Mouse (Mus musculus) limb, embryonic 13.5 days (tissue): ENCODE data around the gene Trib3. TPM values are rescaled to one million over a fixed set of nuclear protein-coding genes. Genes with fewer than 3 reads are reported as not detected.
A peak's percentile ranks its signal among the peaks of the same experiment; 100 is the strongest.

Experiments used
- ATAC-seq: fragments of 200-750 bp; cut with Nextera tagmentation; 2 replicates; pipeline ENCODE4 v1.8.0; 2017; ENCODE audit warnings: low read depth, moderate number of reproducible peaks, moderate TSS enrichment; ENCODE audit not compliant: low FRiP score
- H3K27ac ChIP-seq: fragments of 300-500 bp; sonication (generic); 2 replicates; pipeline ENCODE4 v1.5.1; 2015; ENCODE audit warnings: inconsistent platforms, mild to moderate bottlenecking, moderate library complexity
- H3K27me3 ChIP-seq: fragments of 300-500 bp; sonication (generic); 2 replicates; pipeline ENCODE4 v1.6.1; 2015; ENCODE audit warnings: mild to moderate bottlenecking, inconsistent platforms
- H3K36me3 ChIP-seq: fragments of 300-500 bp; sonication (generic); 2 replicates; pipeline ENCODE4 v1.6.1; 2015; ENCODE audit warnings: inconsistent platforms, mild to moderate bottlenecking, moderate library complexity
- H3K4me1 ChIP-seq: fragments of 300-500 bp; sonication (generic); 2 replicates; pipeline ENCODE4 v1.6.1; 2015; ENCODE audit warnings: inconsistent platforms
- H3K4me2 ChIP-seq: fragments of 300-500 bp; sonication (generic); replicated peaks from 2 replicates; pipeline ENCODE4 v1.6.1; 2015; ENCODE audit warnings: inconsistent platforms, mild to moderate bottlenecking, moderate library complexity
- H3K4me3 ChIP-seq: fragments of 300-500 bp; sonication (generic); 2 replicates; pipeline ENCODE4 v1.5.1; 2015; ENCODE audit warnings: moderate library complexity, mild to moderate bottlenecking, inconsistent platforms
- H3K9ac ChIP-seq: fragments of 300-500 bp; sonication (generic); 2 replicates; pipeline ENCODE4 v1.6.1; 2015; ENCODE audit warnings: mild to moderate bottlenecking, inconsistent platforms
- H3K9me3 ChIP-seq: fragments of 300-500 bp; sonication (generic); 2 replicates; pipeline ENCODE4 v1.6.1; 2016; ENCODE audit warnings: inconsistent platforms
- WGBS: fragments of 180-500 bp; shearing (Covaris S2); methylation state at CpG from one replicate; pipeline ENCODE4 v1.1.7; 2015; 5-methylcytosine and 5-hydroxymethylcytosine counted together
- polyA plus RNA-seq: library from polyadenylated mRNA; unstranded; fragments of >200 nt; fragmentation: Nextera tagmentation; extraction: Ambion mirVana; gene quantifications from 2 replicates; pipeline ENCODE4 v1.2.1, GENCODE M21; 2015

Trib3 gene
- polyA plus RNA-seq, 1 experiment from 2014 or later, result 2.2 TPM

DNA sequence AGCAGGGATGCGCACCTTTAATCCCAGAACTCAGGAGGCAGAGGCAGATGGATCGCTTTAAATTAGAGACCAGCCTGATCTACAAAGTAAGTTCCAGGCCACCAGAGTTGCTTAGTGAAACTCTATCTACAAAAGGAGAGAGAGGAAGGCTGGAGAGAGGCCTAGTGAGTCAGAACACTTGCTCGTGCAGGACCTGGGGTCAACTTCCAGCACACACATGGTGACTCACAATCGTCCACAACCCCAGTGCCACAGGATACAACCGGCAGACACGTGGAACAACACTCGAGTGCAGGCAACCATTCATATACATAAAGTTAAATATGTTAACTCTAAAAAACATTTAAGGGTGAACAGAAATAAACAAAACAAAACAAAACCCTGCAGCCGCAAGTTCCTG is 17.2 kb downstream of the Trib3 start:
- Histone ChIP-seq H3K4me3 (no peak overlapping the region), H3K36me3 (peaks cover 83% of the 10 kb centered on the region), H3K4me1 (peaks cover 19% of the 10 kb centered on the region), H3K9ac (no peak overlapping the region), H3K9me3 (no peaks in the 10 kb centered on the region), H3K27ac (no peak overlapping the region), H3K4me2 (no peak overlapping the region), H3K27me3 (no peaks in the 10 kb centered on the region)
- 87% methylated on average over 8 of the region's 8 CpGs for WGBS
- no peak for ATAC-seq

DNA sequence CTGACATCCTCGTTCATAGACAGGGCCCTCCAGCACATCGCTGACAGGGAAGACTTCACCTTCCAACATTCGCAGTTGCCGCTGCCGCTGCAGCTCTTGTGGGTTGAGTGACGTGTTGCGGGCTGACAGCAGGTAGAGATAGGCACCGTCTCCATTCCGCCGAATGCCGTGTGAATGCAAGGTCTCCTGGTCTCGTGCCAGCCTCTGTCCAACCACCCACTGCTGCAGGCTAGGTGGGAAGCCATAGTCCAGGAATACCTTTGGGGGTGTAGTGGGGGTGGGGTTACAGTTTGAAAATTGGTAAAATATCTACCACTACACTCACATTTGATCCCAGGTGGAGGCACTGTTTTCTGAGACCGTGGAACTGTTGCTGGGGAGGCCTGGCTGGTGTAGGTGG is 17.7 kb downstream of the Trib3 start:
- H3K9me3 ChIP-seq, result no peaks in the 10 kb centered on the region
- H3K9ac ChIP-seq, result no peak overlapping the region
- H3K27me3 ChIP-seq, result no peaks in the 10 kb centered on the region
- peaks cover 88% of the 10 kb centered on the region for H3K36me3 ChIP-seq
- H3K4me2 ChIP-seq, result no peak overlapping the region
- H3K4me3 ChIP-seq, result no peak overlapping the region
- H3K27ac ChIP-seq, result no peak overlapping the region
- ATAC-seq, result no peak
- WGBS, result 95% methylated on average over 13 of the region's 13 CpGs
- H3K4me1 ChIP-seq, result peaks cover 14% of the 10 kb centered on the region

DNA sequence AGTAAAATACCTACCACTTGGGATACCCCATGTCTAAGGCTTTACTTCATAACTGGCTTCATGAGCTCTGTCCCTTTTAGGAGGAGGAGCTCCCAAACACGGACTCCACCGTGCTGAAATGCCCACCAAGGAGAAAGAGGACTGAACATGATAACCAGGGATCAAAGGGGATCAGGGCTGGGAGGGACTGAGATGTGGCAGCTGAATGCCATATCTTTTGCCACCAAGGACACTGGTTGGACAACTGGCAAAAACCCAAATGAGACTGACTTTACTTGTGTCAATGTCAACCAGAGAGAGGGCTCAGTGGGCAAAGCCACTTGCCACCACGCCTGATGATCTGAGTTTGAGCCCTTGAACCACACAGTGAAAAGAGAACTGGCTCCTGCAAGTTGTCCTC is 19.0 kb downstream of the Trib3 start:
- ATAC-seq, result no peak

DNA sequence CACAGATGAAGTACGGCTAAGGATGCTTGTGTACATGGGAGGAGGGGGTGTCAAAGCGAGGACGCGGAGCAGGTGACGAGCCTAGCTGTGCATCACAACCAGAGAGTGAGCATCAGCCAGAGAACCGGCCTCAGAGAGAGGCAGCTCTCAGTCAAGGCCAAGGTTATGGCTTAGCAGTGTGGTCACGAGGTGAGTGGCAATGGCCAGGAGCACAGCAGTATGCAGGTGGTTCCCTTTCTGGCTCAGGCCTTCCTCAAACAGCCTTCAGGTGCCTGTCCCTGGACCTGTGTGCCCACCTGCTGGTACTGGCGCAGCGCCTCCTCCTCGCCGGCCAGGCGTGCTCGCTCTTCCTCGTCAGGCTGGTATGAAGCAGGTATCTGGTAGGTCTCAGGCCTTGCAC is 19.9 kb downstream of the Trib3 start:
- H3K9me3 ChIP-seq, result no peaks in the 10 kb centered on the region
- no peaks in the 10 kb centered on the region for H3K4me1 ChIP-seq
- H3K27me3 ChIP-seq, result no peaks in the 10 kb centered on the region
- peaks cover 92% of the 10 kb centered on the region for H3K36me3 ChIP-seq
- ATAC-seq, result 0 out of 2 replicates have a peak, but pooled peaks have one; percentile 20
- 94% methylated on average over 14 of the region's 14 CpGs for WGBS
- no peak overlapping the region for H3K27ac ChIP-seq
- no peak overlapping the region for H3K9ac ChIP-seq
- H3K4me3 ChIP-seq, result no peak overlapping the region
- H3K4me2 ChIP-seq, result no peak overlapping the region

More for the DNA sequence above, 19.0 kb downstream of the Trib3 start:
- Histone ChIP-seq H3K9me3 (no peaks in the 10 kb centered on the region), H3K9ac (no peak overlapping the region), H3K36me3 (peaks cover 94% of the 10 kb centered on the region), H3K27ac (no peak overlapping the region), H3K4me2 (no peak overlapping the region), H3K4me1 (peaks cover 1% of the 10 kb centered on the region; the same call in 1 of the 2 replicates), H3K27me3 (no peaks in the 10 kb centered on the region), H3K4me3 (no peak overlapping the region)
- 93% methylated on average over 3 of the region's 3 CpGs for WGBS

DNA sequence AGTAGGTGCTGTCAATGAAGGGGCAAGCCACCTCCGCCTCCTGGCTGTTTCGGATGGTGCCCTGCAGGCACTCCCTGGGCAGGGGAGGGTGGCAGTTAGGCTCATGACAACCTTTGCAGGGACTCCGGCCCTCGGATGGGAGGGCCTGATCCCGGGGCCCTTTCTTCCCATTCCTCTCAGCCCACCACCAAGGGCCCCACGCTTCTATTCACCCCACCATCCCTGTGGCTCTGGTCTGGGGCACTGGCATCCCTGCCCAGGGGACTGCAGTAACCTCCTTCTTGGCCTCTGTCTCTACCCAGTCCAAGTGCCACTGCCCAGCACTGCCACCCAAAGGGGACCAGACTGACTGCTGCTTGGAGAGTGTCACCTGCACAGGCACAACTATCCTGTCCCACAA is 21.6 kb downstream of the Trib3 start:
- Histone ChIP-seq H3K36me3 (peaks cover 92% of the 10 kb centered on the region), H3K4me2 (no peak overlapping the region)

DNA sequence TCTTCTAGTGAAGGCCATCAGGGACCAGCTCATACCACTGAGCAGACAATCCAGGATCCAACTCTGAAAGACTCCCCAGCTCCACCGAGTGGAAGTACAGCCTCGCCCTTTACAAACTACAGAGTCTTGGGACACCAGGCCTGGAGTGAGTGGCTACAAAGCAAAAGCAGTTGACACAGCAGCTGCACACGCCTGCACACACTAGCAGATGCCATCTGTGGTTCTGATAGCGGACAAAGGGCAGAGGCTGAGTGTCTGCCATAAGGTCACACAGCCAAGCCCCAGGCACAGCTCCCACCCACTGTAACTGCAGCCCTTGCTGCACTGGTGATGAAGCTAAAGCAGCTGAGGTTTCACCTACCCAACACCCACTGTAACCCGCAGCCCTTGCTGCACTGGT is 22.3 kb downstream of the Trib3 start:
- ATAC-seq, result peak; percentile 18; the same call in 1 of the 2 replicates

More for the DNA sequence above, 21.6 kb downstream of the Trib3 start:
- no peak for ATAC-seq
- Histone ChIP-seq H3K4me1 (no peaks in the 10 kb centered on the region), H3K4me3 (no peak overlapping the region), H3K27me3 (no peaks in the 10 kb centered on the region), H3K9me3 (no peaks in the 10 kb centered on the region), H3K9ac (no peak overlapping the region), H3K27ac (no peak overlapping the region)
- WGBS, result 96% methylated on average over 6 of the region's 6 CpGs

DNA sequence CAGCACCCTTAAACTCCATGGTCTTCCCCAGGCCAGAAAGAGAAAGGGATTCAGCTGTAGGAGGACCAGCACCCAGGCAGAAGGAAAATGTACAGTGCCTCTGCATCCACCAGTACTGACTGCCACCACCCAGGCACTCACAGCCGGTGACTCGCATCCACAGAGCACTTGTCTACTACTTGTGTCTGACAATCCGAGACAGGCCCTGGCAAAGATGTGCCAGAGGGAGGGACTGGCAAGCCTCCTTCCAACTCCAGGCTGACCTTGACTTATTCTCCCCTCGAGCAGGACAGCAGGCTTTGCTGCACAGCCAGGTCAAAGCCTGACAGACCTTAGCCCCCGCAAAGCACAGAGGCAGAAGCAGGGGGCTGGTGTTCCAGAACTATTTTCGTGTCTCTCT is 26.8 kb downstream of the Trib3 start:
- no peak for ATAC-seq
- peaks cover 93% of the 10 kb centered on the region for H3K36me3 ChIP-seq
- H3K27me3 ChIP-seq, result no peaks in the 10 kb centered on the region
- H3K4me3 ChIP-seq, result no peak overlapping the region
- H3K9me3 ChIP-seq, result no peaks in the 10 kb centered on the region
- no peak overlapping the region for H3K4me2 ChIP-seq
- WGBS, result 84% methylated on average over 6 of the region's 6 CpGs
- H3K27ac ChIP-seq, result no peak overlapping the region
- H3K4me1 ChIP-seq, result no peaks in the 10 kb centered on the region
- no peak overlapping the region for H3K9ac ChIP-seq

More for the DNA sequence above, 22.3 kb downstream of the Trib3 start:
- 84% methylated on average over 5 of the region's 5 CpGs for WGBS
- no peaks in the 10 kb centered on the region for H3K4me1 ChIP-seq
- no peak overlapping the region for H3K27ac ChIP-seq
- 0 out of 2 replicates have a peak overlapping the region, but pooled peaks have one; percentile 31 for H3K9ac ChIP-seq
- H3K36me3 ChIP-seq, result peaks cover 92% of the 10 kb centered on the region
- no peaks in the 10 kb centered on the region for H3K9me3 ChIP-seq
- no peak overlapping the region for H3K4me2 ChIP-seq
- no peak overlapping the region for H3K4me3 ChIP-seq
- no peaks in the 10 kb centered on the region for H3K27me3 ChIP-seq

DNA sequence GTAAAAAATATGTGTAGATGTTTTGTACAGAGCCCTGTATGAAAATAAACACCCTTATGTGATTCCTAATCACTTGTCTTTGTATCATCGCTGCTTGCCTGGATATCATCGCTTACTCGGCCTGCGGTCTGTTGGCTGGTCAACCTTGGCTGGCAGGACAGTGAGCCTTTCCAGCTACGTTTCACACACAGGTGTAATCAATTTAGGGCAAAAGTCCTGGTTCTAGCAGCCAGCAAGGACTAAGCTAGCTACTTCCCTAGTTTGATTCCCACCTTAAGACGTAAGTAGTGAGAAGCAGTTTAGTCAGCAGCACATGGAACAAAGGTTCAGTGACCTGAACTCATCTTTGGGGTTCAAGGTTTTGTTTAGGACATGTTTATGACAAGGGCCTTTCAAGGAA is 29.9 kb downstream of the Trib3 start:
- Histone ChIP-seq H3K4me1 (no peaks in the 10 kb centered on the region), H3K4me3 (no peak overlapping the region), H3K9ac (no peak overlapping the region), H3K27ac (no peak overlapping the region), H3K36me3 (peaks cover 100% of the 10 kb centered on the region), H3K9me3 (no peaks in the 10 kb centered on the region), H3K4me2 (no peak overlapping the region), H3K27me3 (no peaks in the 10 kb centered on the region)
- ATAC-seq, result no peak
- WGBS, result 85% methylated on average over 6 of the region's 6 CpGs

DNA sequence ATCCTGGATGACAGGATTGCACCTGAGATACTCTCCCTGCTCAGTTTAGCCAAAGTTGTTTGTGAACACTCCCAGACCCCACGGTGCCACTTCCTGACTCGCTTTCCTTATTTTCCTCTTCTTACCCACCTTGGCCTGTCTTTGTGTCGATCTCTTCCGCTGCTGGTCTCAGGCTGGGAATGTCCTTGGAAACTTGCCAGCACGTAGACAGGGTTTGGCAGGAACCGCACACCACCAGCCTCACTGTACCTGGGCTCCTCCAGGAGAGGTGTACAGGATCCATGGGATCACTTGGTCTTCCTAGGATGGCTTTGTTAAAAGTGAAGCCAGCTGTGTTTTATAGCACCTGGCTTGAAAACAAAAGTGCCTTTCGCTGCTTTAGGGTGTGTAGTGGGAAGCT is 30.8 kb downstream of the Trib3 start:
- ATAC-seq, result no peak
- Histone ChIP-seq H3K9ac (no peak overlapping the region), H3K4me2 (no peak overlapping the region), H3K36me3 (peaks cover 100% of the 10 kb centered on the region), H3K27me3 (no peaks in the 10 kb centered on the region), H3K4me1 (no peaks in the 10 kb centered on the region), H3K9me3 (no peaks in the 10 kb centered on the region), H3K4me3 (no peak overlapping the region), H3K27ac (no peak overlapping the region)
- 78% methylated on average over 7 of the region's 7 CpGs for WGBS

DNA sequence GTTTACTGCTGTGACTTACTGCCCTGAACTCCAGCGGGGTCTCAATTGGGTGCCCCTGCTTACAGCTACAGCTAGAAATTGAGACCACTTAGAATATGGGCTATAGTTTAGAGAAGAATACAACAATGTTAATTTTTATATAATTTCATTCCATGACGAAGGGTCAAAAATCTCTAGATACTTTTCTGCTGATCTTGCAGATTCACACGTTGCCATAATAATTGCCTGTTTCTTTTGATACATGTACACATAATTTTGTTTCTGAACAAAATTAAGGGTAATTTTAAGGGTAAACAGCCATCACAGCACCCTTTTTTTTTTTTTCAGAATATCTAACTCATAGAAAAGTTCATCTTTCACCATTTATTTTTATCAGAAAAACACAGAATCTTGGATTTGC is 36.6 kb downstream of the Trib3 start:
- H3K36me3 ChIP-seq, result peaks cover 97% of the 10 kb centered on the region

DNA sequence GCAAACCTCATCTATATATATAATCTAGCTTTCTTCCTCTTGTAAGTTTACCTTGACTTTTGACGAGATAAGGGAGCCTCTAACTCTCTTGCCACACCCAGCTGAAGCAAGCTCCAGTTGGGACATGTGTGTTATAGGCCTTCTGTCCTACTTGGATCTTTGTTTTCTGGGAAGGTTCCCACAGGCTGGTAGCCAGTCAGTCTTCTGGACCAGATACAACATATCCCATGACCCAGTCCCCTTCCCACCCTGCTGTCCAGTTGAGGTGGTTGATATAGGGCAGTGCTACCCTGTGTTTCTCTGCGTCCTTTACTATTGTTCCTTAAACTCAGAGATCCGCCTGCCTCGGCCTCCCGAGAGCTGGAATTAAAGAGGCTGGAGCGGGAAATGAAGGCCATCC is 38.4 kb downstream of the Trib3 start:
- 95% methylated on average over 6 of the region's 6 CpGs for WGBS
- H3K36me3 ChIP-seq, result peaks cover 86% of the 10 kb centered on the region

More for the DNA sequence above, 36.6 kb downstream of the Trib3 start:
- no peaks in the 10 kb centered on the region for H3K4me1 ChIP-seq
- H3K27ac ChIP-seq, result no peak overlapping the region
- no peak overlapping the region for H3K4me2 ChIP-seq
- H3K9me3 ChIP-seq, result no peaks in the 10 kb centered on the region
- H3K9ac ChIP-seq, result no peak overlapping the region
- no peak overlapping the region for H3K4me3 ChIP-seq
- WGBS, result 90% methylated on average over 3 of the region's 3 CpGs
- H3K27me3 ChIP-seq, result no peaks in the 10 kb centered on the region
- ATAC-seq, result no peak

DNA sequence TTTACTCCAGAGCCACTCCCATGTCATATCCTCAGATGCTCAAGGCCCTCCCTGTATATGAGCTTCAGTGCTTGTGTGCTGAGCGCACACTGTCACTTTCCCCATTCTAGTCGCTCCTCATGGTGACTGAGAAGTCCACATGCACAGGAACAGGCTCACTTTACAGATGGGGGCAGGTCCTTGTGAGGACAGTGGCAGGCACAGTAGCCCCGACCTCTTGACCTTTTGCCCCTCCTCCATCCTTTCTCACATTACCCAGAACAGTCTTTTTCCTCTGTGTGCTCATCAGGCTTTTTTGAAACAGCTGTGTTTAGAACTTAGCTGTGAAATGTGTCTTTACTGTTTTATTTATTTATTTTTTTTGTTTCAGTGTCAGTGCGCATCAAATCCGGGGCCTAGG is 40.1 kb downstream of the Trib3 start:
- no peaks in the 10 kb centered on the region for H3K4me1 ChIP-seq
- H3K27ac ChIP-seq, result no peak overlapping the region
- no peaks in the 10 kb centered on the region for H3K27me3 ChIP-seq
- no peak overlapping the region for H3K4me2 ChIP-seq
- peaks cover 69% of the 10 kb centered on the region for H3K36me3 ChIP-seq
- H3K9ac ChIP-seq, result no peak overlapping the region
- no peak overlapping the region for H3K4me3 ChIP-seq
- ATAC-seq, result no peak
- no peaks in the 10 kb centered on the region for H3K9me3 ChIP-seq
- 56% methylated on average over 5 of the region's 5 CpGs for WGBS

More for the DNA sequence above, 38.4 kb downstream of the Trib3 start:
- Histone ChIP-seq H3K27ac (no peak overlapping the region), H3K4me3 (no peak overlapping the region), H3K9ac (no peak overlapping the region), H3K9me3 (no peaks in the 10 kb centered on the region), H3K4me2 (no peak overlapping the region), H3K27me3 (no peaks in the 10 kb centered on the region), H3K4me1 (no peaks in the 10 kb centered on the region)
- ATAC-seq, result no peak

DNA sequence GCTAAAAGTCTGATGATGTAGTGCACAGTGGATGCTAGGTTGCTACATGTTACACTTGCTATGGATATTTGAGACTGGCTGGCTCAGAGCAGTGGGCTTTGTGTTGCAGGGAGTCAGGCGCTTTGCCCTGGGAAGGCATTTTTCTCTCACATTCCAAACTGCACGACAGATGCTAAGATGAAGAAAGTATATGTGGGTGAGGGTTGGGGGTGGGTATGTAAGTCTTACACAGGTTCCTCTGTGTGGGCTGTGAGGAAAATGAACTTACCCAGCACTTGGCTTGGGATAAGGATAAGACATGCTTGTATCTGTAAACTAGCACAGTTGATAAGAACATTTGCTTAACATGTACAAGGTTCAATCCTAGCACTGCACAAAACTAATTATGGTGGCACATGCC is 41.0 kb downstream of the Trib3 start:
- Histone ChIP-seq H3K9me3 (no peaks in the 10 kb centered on the region), H3K9ac (no peak overlapping the region), H3K4me2 (no peak overlapping the region), H3K36me3 (peaks cover 62% of the 10 kb centered on the region), H3K27ac (no peak overlapping the region), H3K4me3 (no peak overlapping the region), H3K27me3 (no peaks in the 10 kb centered on the region), H3K4me1 (no peaks in the 10 kb centered on the region)
- no peak for ATAC-seq
- WGBS, result 78% methylated on average over 2 of the region's 2 CpGs
